Mouse (Mus musculus): ENCODE measurements around the gene Sympk. TPM values are rescaled to one million over a fixed set of nuclear protein-coding genes. Genes with fewer than 3 reads are reported as not detected.
A peak's percentile ranks its signal among the peaks of the same experiment; 100 is the strongest.

The Sympk gene
- polyA plus RNA-seq, 1 experiment from 2014 or later: 29.4 TPM

- ATAC-seq (ENCODE audit: low FRiP score) (no peak), DNase-seq (ENCODE audit: low spot score) (no peak)
- Histone ChIP-seq H3K9me3 (ENCODE audit: control insufficient read depth, low read length) (no peaks in the 10 kb centered on the region), H3K36me3 (ENCODE audit: control insufficient read depth, insufficient read depth, low read length) (peaks cover 8% of the 10 kb centered on the region), H3K4me1 (replicated peaks; ENCODE audit: control insufficient read depth, insufficient read depth, low read length) (no peaks in the 10 kb centered on the region), H3K4me2 (replicated peaks; ENCODE audit: low read depth, low read length) (no peak overlapping the region), H3K4me3 (ENCODE audit: low read depth, low read length) (no peak overlapping the region), H3K27me3 (ENCODE audit: control insufficient read depth, insufficient read depth, low read length) (no peaks in the 10 kb centered on the region), H3K9ac (ENCODE audit: low read depth, low read length) (no peak overlapping the region), H3K27ac (ENCODE audit: low read depth, low read length) (no peak overlapping the region)
- 63% methylated on average over 6 of the region's 6 CpGs for WGBS
Observed at GRCm38 (mm10) chr7:19084277-19084771, 60.1 kb downstream of the Sympk start.

GRCm38 (mm10) chr7:19084921-19085473 lies 60.8 kb downstream of the Sympk start:
- Histone ChIP-seq H3K27ac (ENCODE audit: low read depth, low read length) (no peak overlapping the region), H3K27me3 (ENCODE audit: control insufficient read depth, insufficient read depth, low read length) (no peaks in the 10 kb centered on the region), H3K4me3 (ENCODE audit: low read depth, low read length) (no peak overlapping the region), H3K36me3 (ENCODE audit: control insufficient read depth, insufficient read depth, low read length) (peaks cover 4% of the 10 kb centered on the region), H3K4me2 (replicated peaks; ENCODE audit: low read depth, low read length) (no peak overlapping the region), H3K4me1 (replicated peaks; ENCODE audit: control insufficient read depth, insufficient read depth, low read length) (no peaks in the 10 kb centered on the region), H3K9ac (ENCODE audit: low read depth, low read length) (no peak overlapping the region), H3K9me3 (ENCODE audit: control insufficient read depth, low read length) (no peaks in the 10 kb centered on the region)
- ATAC-seq (ENCODE audit: low FRiP score) (no peak), DNase-seq (ENCODE audit: low spot score) (no peak)
- WGBS: 24% methylated on average over 9 of the region's 9 CpGs

- H3K4me3 ChIP-seq (ENCODE audit: low read depth, low read length): no peak overlapping the region
- no peak for DNase-seq (ENCODE audit: low spot score)
- peaks cover under 1% of the 10 kb centered on the region; the same call in 1 of the 2 replicates for H3K36me3 ChIP-seq (ENCODE audit: control insufficient read depth, insufficient read depth, low read length)
Observed at GRCm38 (mm10) chr7:19085495-19085894, 61.3 kb downstream of the Sympk start.

GRCm38 (mm10) chr7:19086042-19086441 lies 61.9 kb downstream of the Sympk start:
- H3K9ac ChIP-seq (ENCODE audit: low read depth, low read length): no peak overlapping the region

More at GRCm38 (mm10) chr7:19085495-19085894, 61.3 kb downstream of the Sympk start:
- Histone ChIP-seq H3K9ac (ENCODE audit: low read depth, low read length) (no peak overlapping the region), H3K27ac (ENCODE audit: low read depth, low read length) (no peak overlapping the region), H3K9me3 (ENCODE audit: control insufficient read depth, low read length) (no peaks in the 10 kb centered on the region), H3K27me3 (ENCODE audit: control insufficient read depth, insufficient read depth, low read length) (0 out of 2 replicates have a peak, but pooled peaks cover under 1% of the 10 kb centered on the region), H3K4me2 (replicated peaks; ENCODE audit: low read depth, low read length) (peak overlapping the region; percentile 1; the same call in 1 of the 2 replicates), H3K4me1 (replicated peaks; ENCODE audit: control insufficient read depth, insufficient read depth, low read length) (no peaks in the 10 kb centered on the region)
- WGBS: 17% methylated on average over 6 of the region's 6 CpGs
- ATAC-seq (ENCODE audit: low FRiP score): no peak

GRCm38 (mm10) chr7:19086760-19087159 lies 62.6 kb downstream of the Sympk start:
- Histone ChIP-seq H3K4me2 (replicated peaks; ENCODE audit: low read depth, low read length) (no peak overlapping the region), H3K9me3 (ENCODE audit: control insufficient read depth, low read length) (no peaks in the 10 kb centered on the region), H3K9ac (ENCODE audit: low read depth, low read length) (no peak overlapping the region), H3K4me1 (replicated peaks; ENCODE audit: control insufficient read depth, insufficient read depth, low read length) (peaks cover under 1% of the 10 kb centered on the region; the same call in 1 of the 2 replicates), H3K4me3 (ENCODE audit: low read depth, low read length) (no peak overlapping the region), H3K36me3 (ENCODE audit: control insufficient read depth, insufficient read depth, low read length) (no peaks in the 10 kb centered on the region; the same call in 1 of the 2 replicates), H3K27ac (ENCODE audit: low read depth, low read length) (no peak overlapping the region), H3K27me3 (ENCODE audit: control insufficient read depth, insufficient read depth, low read length) (peaks cover 7% of the 10 kb centered on the region; the same call in 1 of the 2 replicates)
- 59% methylated on average over 18 of the region's 18 CpGs for WGBS
- DNase-seq (ENCODE audit: low spot score): no peak
- ATAC-seq (ENCODE audit: low FRiP score): no peak

More at GRCm38 (mm10) chr7:19086042-19086441, 61.9 kb downstream of the Sympk start:
- 13% methylated on average over 14 of the region's 14 CpGs for WGBS
- DNase-seq (ENCODE audit: low spot score) (peak; percentile 54), ATAC-seq (ENCODE audit: low FRiP score) (no peak; the same call in 1 of the 2 replicates)
- H3K4me1 ChIP-seq (replicated peaks; ENCODE audit: control insufficient read depth, insufficient read depth, low read length): no peaks in the 10 kb centered on the region
- no peak overlapping the region for H3K4me3 ChIP-seq (ENCODE audit: low read depth, low read length)
- no peak overlapping the region for H3K27ac ChIP-seq (ENCODE audit: low read depth, low read length)
- peak overlapping the region; percentile 1; the same call in 1 of the 2 replicates for H3K4me2 ChIP-seq (replicated peaks; ENCODE audit: low read depth, low read length)
- H3K27me3 ChIP-seq (ENCODE audit: control insufficient read depth, insufficient read depth, low read length): peaks cover 6% of the 10 kb centered on the region; the same call in 1 of the 2 replicates
- H3K36me3 ChIP-seq (ENCODE audit: control insufficient read depth, insufficient read depth, low read length): no peaks in the 10 kb centered on the region; the same call in 1 of the 2 replicates
- no peaks in the 10 kb centered on the region for H3K9me3 ChIP-seq (ENCODE audit: control insufficient read depth, low read length)

DNA sequence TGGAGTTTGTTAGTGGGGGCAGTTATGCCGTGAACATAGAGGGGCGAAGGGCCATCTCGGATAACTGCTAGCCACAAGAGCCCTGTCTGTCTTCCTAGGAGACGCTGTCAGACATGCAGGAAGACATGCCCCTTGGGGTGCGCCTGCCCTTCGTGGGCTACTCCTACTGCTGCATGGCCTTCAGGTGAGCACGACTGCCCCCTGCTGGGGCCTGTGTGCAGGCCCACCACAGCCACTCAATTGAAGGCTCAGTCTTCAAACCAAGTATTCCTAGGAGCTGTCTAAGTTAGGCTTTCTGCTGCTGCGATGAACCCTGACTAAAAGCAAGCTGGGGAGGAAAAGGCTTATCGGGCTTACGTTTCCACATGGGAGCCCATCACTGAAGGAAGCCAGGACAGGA lies 64.6 kb downstream of the Sympk start:
- Histone ChIP-seq H3K4me2 (replicated peaks; ENCODE audit: low read depth, low read length) (no peak overlapping the region), H3K4me3 (ENCODE audit: low read depth, low read length) (no peak overlapping the region), H3K27me3 (ENCODE audit: control insufficient read depth, insufficient read depth, low read length) (peaks cover 7% of the 10 kb centered on the region; the same call in 1 of the 2 replicates), H3K27ac (ENCODE audit: low read depth, low read length) (no peak overlapping the region), H3K9me3 (ENCODE audit: control insufficient read depth, low read length) (no peaks in the 10 kb centered on the region), H3K36me3 (ENCODE audit: control insufficient read depth, insufficient read depth, low read length) (no peaks in the 10 kb centered on the region), H3K4me1 (replicated peaks; ENCODE audit: control insufficient read depth, insufficient read depth, low read length) (peaks cover 9% of the 10 kb centered on the region; the same call in 1 of the 2 replicates), H3K9ac (ENCODE audit: low read depth, low read length) (no peak overlapping the region)
- WGBS: 49% methylated on average over 10 of the region's 10 CpGs
- peak; percentile 85 for DNase-seq (ENCODE audit: low spot score)
- ATAC-seq (ENCODE audit: low FRiP score): no peak

GRCm38 (mm10) chr7:19091913-19092312 lies 67.7 kb downstream of the Sympk start:
- no peak overlapping the region for H3K27ac ChIP-seq (ENCODE audit: low read depth, low read length)

DNA sequence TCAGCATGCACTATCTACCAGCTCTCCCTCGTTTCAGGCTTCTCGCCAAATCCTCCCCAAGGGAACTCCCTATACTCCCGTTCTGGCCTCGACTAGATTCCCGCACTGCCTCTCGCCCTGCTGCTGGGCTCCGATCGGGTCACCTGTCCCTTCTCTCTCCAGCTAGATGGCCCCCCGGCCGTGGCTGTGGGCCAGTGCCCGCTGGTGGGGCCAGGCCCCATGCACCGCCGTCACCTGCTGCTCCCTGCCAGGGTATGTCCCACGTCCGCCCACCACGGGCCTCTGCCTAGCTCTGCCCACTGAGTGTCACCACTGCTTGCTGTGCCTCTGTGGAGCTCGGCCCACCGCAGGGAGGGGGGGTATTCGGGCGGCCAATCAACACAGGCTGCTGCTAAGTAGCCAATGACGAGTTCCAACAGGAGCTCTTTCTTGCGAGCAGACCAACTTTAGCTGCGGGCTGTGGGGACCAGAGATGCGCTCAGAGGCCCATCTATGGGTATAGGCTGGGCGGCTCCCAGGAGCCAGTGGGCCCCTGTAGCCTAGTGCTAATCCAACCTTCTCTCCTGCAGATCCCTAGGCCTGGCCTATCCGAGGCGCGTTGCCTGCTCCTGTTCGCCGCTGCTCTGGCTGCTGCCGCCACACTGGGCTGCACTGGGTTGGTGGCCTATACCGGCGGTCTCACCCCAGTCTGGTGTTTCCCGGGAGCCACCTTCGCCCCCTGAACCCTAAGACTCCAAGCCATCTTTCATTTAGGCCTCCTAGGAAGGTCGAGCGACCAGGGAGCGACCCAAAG lies 68.4 kb downstream of the Sympk start:
- WGBS: 3% methylated on average over 37 of the region's 38 CpGs
- Histone ChIP-seq H3K27me3 (ENCODE audit: control insufficient read depth, insufficient read depth, low read length) (peaks cover 7% of the 10 kb centered on the region; the same call in 1 of the 2 replicates), H3K36me3 (ENCODE audit: control insufficient read depth, insufficient read depth, low read length) (0 out of 2 replicates have a peak, but pooled peaks cover 2% of the 10 kb centered on the region), H3K4me1 (replicated peaks; ENCODE audit: control insufficient read depth, insufficient read depth, low read length) (peaks cover 14% of the 10 kb centered on the region; the same call in 1 of the 2 replicates), H3K4me2 (replicated peaks; ENCODE audit: low read depth, low read length) (peak overlapping the region; percentile 99), H3K9ac (ENCODE audit: low read depth, low read length) (peak overlapping the region; percentile 56; the same call in 1 of the 2 replicates), H3K9me3 (ENCODE audit: control insufficient read depth, low read length) (no peaks in the 10 kb centered on the region), H3K27ac (ENCODE audit: low read depth, low read length) (peak overlapping the region; percentile 43; the same call in 1 of the 2 replicates), H3K4me3 (ENCODE audit: low read depth, low read length) (peak overlapping the region; percentile 72)
- ATAC-seq (ENCODE audit: low FRiP score) (peak; percentile 45), DNase-seq (ENCODE audit: low spot score) (peak; percentile 71)

More at GRCm38 (mm10) chr7:19091913-19092312, 67.7 kb downstream of the Sympk start:
- no peak for DNase-seq (ENCODE audit: low spot score)
- no peaks in the 10 kb centered on the region for H3K9me3 ChIP-seq (ENCODE audit: control insufficient read depth, low read length)
- no peak for ATAC-seq (ENCODE audit: low FRiP score)
- H3K4me2 ChIP-seq (replicated peaks; ENCODE audit: low read depth, low read length): peak overlapping the region; percentile 99
- H3K4me1 ChIP-seq (replicated peaks; ENCODE audit: control insufficient read depth, insufficient read depth, low read length): peaks cover 14% of the 10 kb centered on the region; the same call in 1 of the 2 replicates
- H3K36me3 ChIP-seq (ENCODE audit: control insufficient read depth, insufficient read depth, low read length): no peaks in the 10 kb centered on the region
- peaks cover 7% of the 10 kb centered on the region; the same call in 1 of the 2 replicates for H3K27me3 ChIP-seq (ENCODE audit: control insufficient read depth, insufficient read depth, low read length)
- H3K4me3 ChIP-seq (ENCODE audit: low read depth, low read length): no peak overlapping the region
- peak overlapping the region; percentile 20 for H3K9ac ChIP-seq (ENCODE audit: low read depth, low read length)
- WGBS: 27% methylated on average over 17 of the region's 17 CpGs

Measured in hindbrain, embryonic 11.5 days (tissue).